Mouse (Mus musculus): ENCODE results near the gene Limd1. TPM values are rescaled to one million over a fixed set of nuclear protein-coding genes. Genes with fewer than 3 reads are reported as not detected.

Gene Limd1
- total and polyA plus RNA-seq, 2 experiments from 2014 or later, result 42.4 to 143 TPM

DNA sequence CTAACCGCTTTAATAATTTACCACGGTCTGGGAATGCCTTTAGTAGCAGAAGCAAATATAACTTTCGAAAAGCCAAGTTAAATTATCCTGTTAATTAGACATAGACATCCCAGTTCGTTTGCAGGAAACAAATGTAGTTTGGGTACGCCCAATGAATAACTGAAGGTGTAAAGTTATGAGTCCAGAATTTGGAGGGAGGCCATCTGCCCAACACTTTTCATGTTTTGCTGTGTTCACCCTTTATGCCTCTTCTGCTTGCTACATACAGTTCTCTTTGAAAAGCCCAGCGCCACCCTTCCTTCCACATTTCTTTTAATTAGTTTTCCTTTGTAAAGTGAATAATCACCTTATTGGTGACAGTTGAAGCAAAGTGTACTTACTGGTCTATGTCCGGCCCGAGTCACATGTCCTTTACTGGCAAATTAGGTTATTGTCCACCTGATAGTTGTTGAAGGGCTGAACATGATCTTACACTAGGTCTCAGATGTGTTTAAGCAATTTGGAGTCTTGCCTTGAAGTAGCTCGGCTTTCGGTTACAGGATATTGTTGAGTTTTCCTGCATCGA is 52.1 kb downstream of the Limd1 start:
- H3K27me3 ChIP-seq (ENCODE audit: control insufficient read depth, insufficient read depth, low read length), result no peaks in the 10 kb centered on the region
- H3K4me2 ChIP-seq (ENCODE audit: low read depth, low read length), result peak overlapping the region; percentile 78
- no peak for DNase-seq (ENCODE audit: low spot score)
- peaks cover 27% of the 10 kb centered on the region for H3K4me1 ChIP-seq (ENCODE audit: control insufficient read depth, insufficient read depth)
- peak overlapping the region; percentile 96 for H3K4me3 ChIP-seq (ENCODE audit: low read depth, low read length)
- no peak for ATAC-seq (ENCODE audit: insufficient read depth, low read depth)
- peak overlapping the region; percentile 96 for H3K9ac ChIP-seq (replicated peaks; ENCODE audit: low read depth, low read length)
- 29% methylated on average over 11 of the region's 11 CpGs for WGBS
- no peaks in the 10 kb centered on the region for H3K36me3 ChIP-seq (replicated peaks; ENCODE audit: control insufficient read depth, insufficient read depth, low read length)
- peak overlapping the region; percentile 96 for H3K27ac ChIP-seq (ENCODE audit: low read depth)
- H3K9me3 ChIP-seq (replicated peaks; ENCODE audit: control insufficient read depth, low read length), result no peaks in the 10 kb centered on the region
- TF ChIP-seq CTCF (IDR thresholded peaks at IDR 0.05; ENCODE audit: low read depth), result no peak
- no peak for TF ChIP-seq EP300 (IDR thresholded peaks at IDR 0.05; ENCODE audit: low read depth)

DNA sequence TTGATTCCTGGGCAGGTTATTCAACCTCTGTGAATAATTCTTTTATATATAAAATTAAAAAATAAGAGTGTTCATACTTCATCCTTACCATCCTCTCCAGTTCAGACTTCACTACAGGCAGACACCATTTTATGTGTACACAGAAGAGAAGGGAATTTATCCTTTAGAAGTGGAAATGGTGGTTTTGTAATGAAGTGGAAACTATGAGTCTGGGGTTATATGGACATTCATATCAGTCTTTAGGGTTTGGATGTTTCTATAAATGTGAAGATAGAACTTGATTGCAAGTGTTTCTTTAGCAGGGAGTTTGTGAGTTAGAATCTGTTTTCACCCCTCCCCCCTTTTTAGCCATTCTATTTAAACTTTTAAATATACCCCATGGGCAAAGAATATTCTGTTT is 52.7 kb downstream of the Limd1 start:
- H3K9ac ChIP-seq (replicated peaks; ENCODE audit: low read depth, low read length), result peak overlapping the region; percentile 96
- no peak for TF ChIP-seq EP300 (IDR thresholded peaks at IDR 0.05; ENCODE audit: low read depth)
- no peak for TF ChIP-seq CTCF (IDR thresholded peaks at IDR 0.05; ENCODE audit: low read depth)
- ATAC-seq (ENCODE audit: insufficient read depth, low read depth) (no peak), DNase-seq (ENCODE audit: low spot score) (no peak)
- H3K27me3 ChIP-seq (ENCODE audit: control insufficient read depth, insufficient read depth, low read length), result no peaks in the 10 kb centered on the region
- H3K27ac ChIP-seq (ENCODE audit: low read depth), result no peak overlapping the region
- H3K4me3 ChIP-seq (ENCODE audit: low read depth, low read length), result peak overlapping the region; percentile 96
- no peaks in the 10 kb centered on the region for H3K36me3 ChIP-seq (replicated peaks; ENCODE audit: control insufficient read depth, insufficient read depth, low read length)
- peak overlapping the region; percentile 78 for H3K4me2 ChIP-seq (ENCODE audit: low read depth, low read length)
- no peaks in the 10 kb centered on the region for H3K9me3 ChIP-seq (replicated peaks; ENCODE audit: control insufficient read depth, low read length)
- peaks cover 29% of the 10 kb centered on the region for H3K4me1 ChIP-seq (ENCODE audit: control insufficient read depth, insufficient read depth)

- no peaks in the 10 kb centered on the region for H3K27me3 ChIP-seq (ENCODE audit: control insufficient read depth, insufficient read depth, low read length)
- no peak overlapping the region for H3K4me3 ChIP-seq (ENCODE audit: low read depth, low read length)
- peaks cover 19% of the 10 kb centered on the region; the same call in 1 of the 2 replicates for H3K4me1 ChIP-seq (ENCODE audit: control insufficient read depth, insufficient read depth)
- 58% methylated on average over 2 of the region's 2 CpGs for WGBS
- TF ChIP-seq EP300 (IDR thresholded peaks at IDR 0.05; ENCODE audit: low read depth), result no peak
- TF ChIP-seq CTCF (IDR thresholded peaks at IDR 0.05; ENCODE audit: low read depth), result no peak
- H3K9me3 ChIP-seq (replicated peaks; ENCODE audit: control insufficient read depth, low read length), result no peaks in the 10 kb centered on the region
- no peak overlapping the region for H3K9ac ChIP-seq (replicated peaks; ENCODE audit: low read depth, low read length)
- DNase-seq (ENCODE audit: low spot score) (no peak), ATAC-seq (ENCODE audit: insufficient read depth, low read depth) (no peak)
- no peak overlapping the region for H3K4me2 ChIP-seq (ENCODE audit: low read depth, low read length)
- no peak overlapping the region for H3K27ac ChIP-seq (ENCODE audit: low read depth)
- H3K36me3 ChIP-seq (replicated peaks; ENCODE audit: control insufficient read depth, insufficient read depth, low read length), result no peaks in the 10 kb centered on the region
Measured at GRCm38 (mm10) chr9:123536613-123537012, 58.1 kb downstream of the Limd1 start.

- H3K4me3 ChIP-seq (ENCODE audit: low read depth, low read length), result no peak overlapping the region
- H3K4me2 ChIP-seq (ENCODE audit: low read depth, low read length), result no peak overlapping the region
- ATAC-seq (ENCODE audit: insufficient read depth, low read depth) (no peak), DNase-seq (ENCODE audit: low spot score) (no peak)
- no peak for TF ChIP-seq EP300 (IDR thresholded peaks at IDR 0.05; ENCODE audit: low read depth)
- TF ChIP-seq CTCF (IDR thresholded peaks at IDR 0.05; ENCODE audit: low read depth), result no peak
- 66% methylated on average over 4 of the region's 4 CpGs for WGBS
- no peaks in the 10 kb centered on the region for H3K27me3 ChIP-seq (ENCODE audit: control insufficient read depth, insufficient read depth, low read length)
- peaks cover 9% of the 10 kb centered on the region; the same call in 1 of the 2 replicates for H3K4me1 ChIP-seq (ENCODE audit: control insufficient read depth, insufficient read depth)
- H3K9me3 ChIP-seq (replicated peaks; ENCODE audit: control insufficient read depth, low read length), result no peaks in the 10 kb centered on the region
- H3K9ac ChIP-seq (replicated peaks; ENCODE audit: low read depth, low read length), result no peak overlapping the region
- no peak overlapping the region for H3K27ac ChIP-seq (ENCODE audit: low read depth)
- H3K36me3 ChIP-seq (replicated peaks; ENCODE audit: control insufficient read depth, insufficient read depth, low read length), result 0 out of 2 replicates have a peak, but pooled peaks cover 2% of the 10 kb centered on the region
Measured at GRCm38 (mm10) chr9:123538189-123538588, 59.7 kb downstream of the Limd1 start.

GRCm38 (mm10) chr9:123539093-123539492 is 60.6 kb downstream of the Limd1 start:
- H3K9ac ChIP-seq (replicated peaks; ENCODE audit: low read depth, low read length), result no peak overlapping the region
- peaks cover 9% of the 10 kb centered on the region; the same call in 1 of the 2 replicates for H3K4me1 ChIP-seq (ENCODE audit: control insufficient read depth, insufficient read depth)
- H3K36me3 ChIP-seq (replicated peaks; ENCODE audit: control insufficient read depth, insufficient read depth, low read length), result peaks cover 10% of the 10 kb centered on the region
- no peak overlapping the region for H3K27ac ChIP-seq (ENCODE audit: low read depth)
- WGBS, result 70% methylated on average over 1 of the region's 1 CpGs
- H3K27me3 ChIP-seq (ENCODE audit: control insufficient read depth, insufficient read depth, low read length), result no peaks in the 10 kb centered on the region
- no peaks in the 10 kb centered on the region for H3K9me3 ChIP-seq (replicated peaks; ENCODE audit: control insufficient read depth, low read length)
- no peak for DNase-seq (ENCODE audit: low spot score)
- no peak for TF ChIP-seq EP300 (IDR thresholded peaks at IDR 0.05; ENCODE audit: low read depth)
- TF ChIP-seq CTCF (IDR thresholded peaks at IDR 0.05; ENCODE audit: low read depth), result no peak
- no peak overlapping the region for H3K4me2 ChIP-seq (ENCODE audit: low read depth, low read length)
- H3K4me3 ChIP-seq (ENCODE audit: low read depth, low read length), result no peak overlapping the region
- ATAC-seq (ENCODE audit: insufficient read depth, low read depth), result no peak

- Histone ChIP-seq H3K27me3 (ENCODE audit: control insufficient read depth, insufficient read depth, low read length) (no peaks in the 10 kb centered on the region), H3K36me3 (replicated peaks; ENCODE audit: control insufficient read depth, insufficient read depth, low read length) (peaks cover 10% of the 10 kb centered on the region), H3K9me3 (replicated peaks; ENCODE audit: control insufficient read depth, low read length) (no peaks in the 10 kb centered on the region), H3K27ac (ENCODE audit: low read depth) (no peak overlapping the region), H3K4me1 (ENCODE audit: control insufficient read depth, insufficient read depth) (peaks cover 9% of the 10 kb centered on the region; the same call in 1 of the 2 replicates), H3K4me3 (ENCODE audit: low read depth, low read length) (no peak overlapping the region), H3K9ac (replicated peaks; ENCODE audit: low read depth, low read length) (no peak overlapping the region), H3K4me2 (ENCODE audit: low read depth, low read length) (no peak overlapping the region)
- 79% methylated on average over 2 of the region's 2 CpGs for WGBS
- ATAC-seq (ENCODE audit: insufficient read depth, low read depth), result no peak
- TF ChIP-seq EP300 (IDR thresholded peaks at IDR 0.05; ENCODE audit: low read depth) (no peak), CTCF (IDR thresholded peaks at IDR 0.05; ENCODE audit: low read depth) (no peak)
- no peak for DNase-seq (ENCODE audit: low spot score)
Measured at GRCm38 (mm10) chr9:123539823-123540222, 61.3 kb downstream of the Limd1 start.

All from heart, postnatal 0 days (tissue).